Mouse (Mus musculus): ENCODE measurements at regions not wholly inside any gene's neighbourhood (a gene's known extent, or its start where the extent isn't known, plus 50 kb on each side); places are given as distances from the start of the nearest gene placed in this dataset.
"Not testable (repeated sequence)": the region's sequence is repeated elsewhere in the genome, so short reads cannot be mapped to it uniquely, and the experiment has no call there.

DNA sequence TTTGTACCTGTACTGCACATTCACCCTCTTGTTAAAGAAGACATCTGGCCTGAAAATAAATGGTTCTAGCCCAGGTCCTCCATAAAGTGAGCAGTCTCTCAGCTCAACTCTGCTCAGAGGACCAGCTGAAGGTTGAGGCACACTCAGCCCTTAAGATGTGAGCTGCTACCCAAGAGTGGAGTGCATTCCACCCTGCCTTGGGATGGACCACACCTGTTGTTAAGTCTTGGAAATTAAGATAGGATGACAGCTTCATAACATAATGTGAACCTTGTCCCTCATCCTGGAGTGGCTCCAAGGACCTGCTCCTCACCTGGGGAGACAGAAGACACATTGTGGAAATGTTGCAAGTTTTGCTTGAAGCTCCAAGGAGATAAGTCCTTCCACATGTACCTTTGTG, 200.5 kb upstream of the Thpo start:
- TF ChIP-seq POLR2A (IDR thresholded peaks at IDR 0.05; ENCODE audit: insufficient read depth, low read depth, low read length); CTCF (IDR thresholded peaks at IDR 0.05): not testable (repeated sequence)
